Mouse (Mus musculus): Measurements from ENCODE around the gene Stk19. TPM values are rescaled to one million over a fixed set of nuclear protein-coding genes. Genes with fewer than 3 reads are reported as not detected.
"Not testable (repeated sequence)": the region's sequence is repeated elsewhere in the genome, so short reads cannot be mapped to it uniquely, and the experiment has no call there.

Gene Stk19
- polyA plus RNA-seq, 1 experiment from 2014 or later, result 31.2 TPM

DNA sequence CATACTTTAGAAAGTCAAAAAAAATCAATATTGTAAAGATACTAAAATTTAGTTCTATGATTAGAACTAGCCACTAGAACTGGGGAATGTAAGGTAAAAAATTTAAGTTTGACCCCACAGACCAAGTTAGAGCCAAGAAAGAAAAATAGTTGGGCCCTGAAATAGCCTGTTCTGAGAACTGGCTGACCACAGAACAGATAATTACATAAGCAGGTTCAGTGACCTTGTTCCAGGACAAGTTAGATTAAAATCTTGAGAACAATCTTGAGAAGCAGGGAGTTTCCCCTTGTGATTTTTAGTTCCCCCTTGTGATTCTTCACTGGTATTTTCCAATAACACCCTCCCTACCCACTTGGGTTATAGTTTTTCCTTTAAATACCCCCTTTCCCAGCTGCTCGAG lies 6.0 kb downstream of the Stk19 start:
- peaks cover 20% of the 10 kb centered on the region for H3K36me3 ChIP-seq (ENCODE audit: control insufficient read depth, insufficient read depth, low read length)
- not testable (repeated sequence) for H3K4me1 ChIP-seq (replicated peaks; ENCODE audit: control insufficient read depth, insufficient read depth, low read length); H3K4me2 ChIP-seq (ENCODE audit: low read depth, low read length); H3K9me3 ChIP-seq (ENCODE audit: control insufficient read depth, low read length); H3K27me3 ChIP-seq (ENCODE audit: control insufficient read depth, insufficient read depth, low read depth, low read length); H3K9ac ChIP-seq (ENCODE audit: low read length); H3K27ac ChIP-seq (ENCODE audit: low read length); ATAC-seq (ENCODE audit: low read depth); H3K4me3 ChIP-seq (ENCODE audit: low read length)
- 85% methylated on average over 1 of the region's 1 CpGs for WGBS

DNA sequence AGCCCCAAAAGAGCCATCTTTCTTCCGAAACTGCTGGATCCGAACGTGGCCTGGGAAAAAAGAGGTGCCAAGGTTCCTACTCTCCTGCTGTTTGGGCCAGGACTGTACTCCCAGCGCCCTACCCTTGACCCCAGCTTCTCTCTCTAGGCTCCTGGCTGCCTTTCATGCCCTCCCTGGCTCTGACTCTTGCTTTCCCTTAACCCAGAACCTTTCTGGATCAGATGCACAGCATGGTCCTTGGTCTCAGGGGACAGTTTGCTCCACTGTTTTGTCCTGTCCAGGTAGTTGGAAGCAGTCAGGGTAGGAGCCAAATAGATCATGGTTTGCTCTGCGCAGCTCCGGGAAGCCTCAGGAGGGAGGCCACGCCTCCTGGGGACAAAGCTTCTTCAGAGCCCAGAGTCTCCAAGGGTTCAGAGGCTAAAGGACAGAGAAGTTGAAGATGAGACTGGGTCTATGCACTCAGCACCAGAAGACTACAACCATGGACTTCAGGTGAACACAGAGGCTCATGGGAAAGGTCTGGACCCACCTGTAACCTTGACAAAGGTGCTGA lies 21.9 kb downstream of the Stk19 start:
- 78% methylated on average over 7 of the region's 7 CpGs for WGBS
- no peaks in the 10 kb centered on the region for H3K27me3 ChIP-seq (ENCODE audit: control insufficient read depth, insufficient read depth, low read depth, low read length)
- H3K4me1 ChIP-seq (replicated peaks; ENCODE audit: control insufficient read depth, insufficient read depth, low read length), result no peaks in the 10 kb centered on the region

DNA sequence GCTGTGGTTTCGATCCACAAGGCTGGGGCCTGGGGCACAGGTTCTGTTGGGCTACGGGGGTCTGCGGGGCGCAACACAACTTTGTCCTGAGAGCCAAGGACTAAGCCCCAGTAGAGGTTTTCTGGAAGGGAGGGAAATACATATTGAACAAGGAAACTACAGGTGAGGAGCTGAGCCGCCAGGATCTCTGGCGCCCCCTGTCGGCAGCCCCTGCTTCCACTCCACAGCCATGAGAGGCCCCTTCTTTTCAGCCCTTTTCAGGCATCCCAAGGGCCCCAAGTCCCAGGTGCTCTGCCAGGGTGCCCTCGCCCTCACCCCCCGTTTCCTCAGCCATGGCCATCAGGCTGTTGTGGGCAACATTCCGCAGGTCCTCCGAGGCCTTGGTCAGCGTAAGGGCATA lies 23.0 kb downstream of the Stk19 start:
- not testable (repeated sequence) for H3K9me3 ChIP-seq (ENCODE audit: control insufficient read depth, low read length); H3K27ac ChIP-seq (ENCODE audit: low read length); ATAC-seq (ENCODE audit: low read depth); H3K9ac ChIP-seq (ENCODE audit: low read length); H3K4me3 ChIP-seq (ENCODE audit: low read length); H3K4me1 ChIP-seq (replicated peaks; ENCODE audit: control insufficient read depth, insufficient read depth, low read length); H3K27me3 ChIP-seq (ENCODE audit: control insufficient read depth, insufficient read depth, low read depth, low read length); H3K4me2 ChIP-seq (ENCODE audit: low read depth, low read length); H3K36me3 ChIP-seq (ENCODE audit: control insufficient read depth, insufficient read depth, low read length)
- 57% methylated on average over 12 of the region's 12 CpGs for WGBS

More for the DNA sequence above, 21.9 kb downstream of the Stk19 start:
- H3K36me3 ChIP-seq (ENCODE audit: control insufficient read depth, insufficient read depth, low read length), result no peaks in the 10 kb centered on the region
- H3K9ac ChIP-seq (ENCODE audit: low read length), result no peak overlapping the region
- no peak overlapping the region for H3K27ac ChIP-seq (ENCODE audit: low read length)
- no peak for ATAC-seq (ENCODE audit: low read depth)
- H3K4me2 ChIP-seq (ENCODE audit: low read depth, low read length), result no peak overlapping the region
- H3K9me3 ChIP-seq (ENCODE audit: control insufficient read depth, low read length), result no peaks in the 10 kb centered on the region
- no peak overlapping the region for H3K4me3 ChIP-seq (ENCODE audit: low read length)

DNA sequence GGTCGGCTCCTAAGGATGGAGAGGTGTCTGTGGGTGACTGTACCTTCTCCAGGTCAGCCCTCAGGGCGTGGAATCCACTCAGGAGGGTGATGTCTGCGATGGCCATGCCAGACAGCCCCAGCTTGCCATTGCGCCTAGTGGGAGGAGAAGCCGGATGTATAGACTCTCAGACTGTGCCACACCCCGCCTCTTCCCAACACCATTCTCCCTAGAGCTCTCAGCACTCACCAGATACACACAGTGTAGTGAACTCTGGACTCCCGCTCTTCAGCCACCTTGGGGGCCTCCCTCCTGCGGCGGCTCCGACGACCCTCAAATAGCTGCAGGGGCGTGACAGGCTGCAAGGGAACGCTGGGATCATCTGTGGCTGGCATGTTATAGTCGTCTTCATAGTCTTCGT lies 25.5 kb downstream of the Stk19 start:
- Histone ChIP-seq H3K4me3 (ENCODE audit: low read length) (no peak overlapping the region), H3K9ac (ENCODE audit: low read length) (no peak overlapping the region), H3K9me3 (ENCODE audit: control insufficient read depth, low read length) (no peaks in the 10 kb centered on the region), H3K27me3 (ENCODE audit: control insufficient read depth, insufficient read depth, low read depth, low read length) (no peaks in the 10 kb centered on the region), H3K4me2 (ENCODE audit: low read depth, low read length) (no peak overlapping the region), H3K4me1 (replicated peaks; ENCODE audit: control insufficient read depth, insufficient read depth, low read length) (no peaks in the 10 kb centered on the region), H3K36me3 (ENCODE audit: control insufficient read depth, insufficient read depth, low read length) (no peaks in the 10 kb centered on the region), H3K27ac (ENCODE audit: low read length) (no peak overlapping the region)
- no peak for ATAC-seq (ENCODE audit: low read depth)
- 66% methylated on average over 15 of the region's 15 CpGs for WGBS

DNA sequence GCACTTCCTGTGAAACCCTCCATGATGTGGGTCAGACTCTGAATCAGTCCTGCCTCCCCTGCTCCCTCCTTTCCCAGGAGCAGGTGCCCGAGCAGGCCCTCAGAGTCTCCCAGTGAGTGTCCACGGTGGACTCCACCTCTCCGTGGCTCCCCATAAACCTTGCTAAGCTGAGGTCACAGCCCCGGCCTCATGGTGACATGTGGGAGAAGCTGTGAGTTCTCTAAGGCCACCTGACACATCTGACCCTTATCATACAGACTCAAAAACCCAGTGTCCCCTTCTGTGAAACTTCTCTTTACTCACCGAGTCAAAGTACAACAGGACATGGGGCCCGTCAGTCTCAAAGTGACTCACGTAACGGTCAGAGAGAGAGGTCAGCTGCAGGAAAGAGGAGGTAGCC lies 25.9 kb downstream of the Stk19 start:
- H3K4me1 ChIP-seq (replicated peaks; ENCODE audit: control insufficient read depth, insufficient read depth, low read length); ATAC-seq (ENCODE audit: low read depth); H3K9me3 ChIP-seq (ENCODE audit: control insufficient read depth, low read length); H3K4me2 ChIP-seq (ENCODE audit: low read depth, low read length); H3K27me3 ChIP-seq (ENCODE audit: control insufficient read depth, insufficient read depth, low read depth, low read length); H3K36me3 ChIP-seq (ENCODE audit: control insufficient read depth, insufficient read depth, low read length); H3K4me3 ChIP-seq (ENCODE audit: low read length); H3K9ac ChIP-seq (ENCODE audit: low read length); H3K27ac ChIP-seq (ENCODE audit: low read length): not testable (repeated sequence)
- WGBS, result 66% methylated on average over 7 of the region's 8 CpGs

DNA sequence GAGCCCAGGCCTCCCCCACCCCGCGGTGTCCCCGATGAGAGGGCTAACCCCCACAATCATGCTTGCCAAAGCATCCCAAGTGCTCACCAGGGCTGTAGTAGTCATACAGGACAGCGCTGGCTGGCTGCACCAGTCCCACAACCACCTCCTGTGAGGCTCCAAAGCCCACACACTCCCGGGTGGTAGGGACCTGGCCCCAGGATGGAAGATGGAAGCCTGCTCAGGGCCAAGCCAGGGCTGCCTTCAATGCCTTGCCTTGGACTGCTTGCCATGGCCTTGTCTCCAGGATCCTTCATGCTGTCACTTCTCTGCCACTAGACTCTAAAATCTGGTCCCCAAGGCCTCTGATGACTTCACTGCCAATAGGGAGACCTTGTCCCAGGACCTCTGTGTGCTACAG lies 26.3 kb downstream of the Stk19 start:
- H3K4me1 ChIP-seq (replicated peaks; ENCODE audit: control insufficient read depth, insufficient read depth, low read length); H3K36me3 ChIP-seq (ENCODE audit: control insufficient read depth, insufficient read depth, low read length); H3K9ac ChIP-seq (ENCODE audit: low read length); ATAC-seq (ENCODE audit: low read depth); H3K4me3 ChIP-seq (ENCODE audit: low read length); H3K27me3 ChIP-seq (ENCODE audit: control insufficient read depth, insufficient read depth, low read depth, low read length); H3K27ac ChIP-seq (ENCODE audit: low read length); H3K4me2 ChIP-seq (ENCODE audit: low read depth, low read length); H3K9me3 ChIP-seq (ENCODE audit: control insufficient read depth, low read length): not testable (repeated sequence)
- 86% methylated on average over 5 of the region's 5 CpGs for WGBS

DNA sequence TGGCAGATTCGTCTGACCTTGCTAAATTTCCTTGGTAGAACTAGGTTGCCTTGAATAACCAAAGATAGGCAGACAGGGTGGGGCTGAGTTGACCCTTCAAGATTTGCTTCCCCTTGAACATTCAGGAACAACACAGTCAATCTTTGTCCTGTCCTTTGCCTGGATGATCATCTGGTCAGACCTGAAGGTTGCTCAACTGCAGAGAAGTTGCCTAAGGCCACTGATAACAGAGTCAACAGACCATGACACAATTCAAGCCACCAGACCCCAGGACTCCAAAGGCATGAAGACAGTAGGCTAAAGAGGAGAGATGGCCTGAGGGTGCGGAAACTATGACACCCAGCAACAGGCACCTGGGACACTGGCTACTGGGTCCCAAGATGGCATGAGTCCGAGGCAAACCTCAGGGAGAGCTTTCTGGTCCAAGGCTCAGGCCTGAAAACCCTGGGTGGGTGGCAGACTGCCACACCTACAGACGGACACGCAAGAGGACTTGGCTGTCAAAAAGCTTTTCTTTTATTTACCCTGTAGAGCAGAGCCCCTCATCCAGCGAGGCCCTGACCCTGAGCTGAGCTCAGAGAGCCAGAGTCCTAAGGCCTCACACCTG lies 28.0 kb downstream of the Stk19 start:
- H3K9ac ChIP-seq (ENCODE audit: low read length), result no peak overlapping the region
- H3K4me2 ChIP-seq (ENCODE audit: low read depth, low read length), result no peak overlapping the region
- peaks cover 5% of the 10 kb centered on the region for H3K9me3 ChIP-seq (ENCODE audit: control insufficient read depth, low read length)
- H3K27ac ChIP-seq (ENCODE audit: low read length), result no peak overlapping the region
- no peaks in the 10 kb centered on the region for H3K36me3 ChIP-seq (ENCODE audit: control insufficient read depth, insufficient read depth, low read length)
- H3K4me3 ChIP-seq (ENCODE audit: low read length), result no peak overlapping the region
- no peaks in the 10 kb centered on the region for H3K27me3 ChIP-seq (ENCODE audit: control insufficient read depth, insufficient read depth, low read depth, low read length)
- WGBS, result 65% methylated on average over 6 of the region's 6 CpGs
- H3K4me1 ChIP-seq (replicated peaks; ENCODE audit: control insufficient read depth, insufficient read depth, low read length), result no peaks in the 10 kb centered on the region
- ATAC-seq (ENCODE audit: low read depth), result no peak

DNA sequence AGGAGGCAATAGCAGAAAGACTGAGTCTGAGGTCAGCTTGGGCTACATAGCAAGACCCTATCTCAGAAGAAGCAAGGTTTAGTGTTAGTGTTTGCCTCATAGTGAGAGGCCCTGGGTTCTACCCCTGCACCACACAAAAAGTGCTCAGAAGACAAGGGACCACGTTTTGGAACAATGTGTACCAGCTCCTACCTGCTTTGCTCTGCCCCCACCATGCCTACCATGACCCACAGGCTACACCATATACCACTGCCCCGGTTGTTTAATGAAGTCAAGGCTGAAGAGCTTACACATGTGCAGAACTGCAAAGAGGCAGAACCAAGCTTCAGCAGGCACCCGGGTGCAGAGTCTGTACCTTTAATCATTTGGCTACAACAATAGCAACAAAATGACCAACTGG lies 29.6 kb downstream of the Stk19 start:
- Histone ChIP-seq H3K4me3 (ENCODE audit: low read length) (no peak overlapping the region), H3K9me3 (ENCODE audit: control insufficient read depth, low read length) (peaks cover 5% of the 10 kb centered on the region), H3K4me1 (replicated peaks; ENCODE audit: control insufficient read depth, insufficient read depth, low read length) (no peaks in the 10 kb centered on the region), H3K36me3 (ENCODE audit: control insufficient read depth, insufficient read depth, low read length) (no peaks in the 10 kb centered on the region), H3K27ac (ENCODE audit: low read length) (no peak overlapping the region), H3K9ac (ENCODE audit: low read length) (no peak overlapping the region), H3K4me2 (ENCODE audit: low read depth, low read length) (no peak overlapping the region), H3K27me3 (ENCODE audit: control insufficient read depth, insufficient read depth, low read depth, low read length) (no peaks in the 10 kb centered on the region)
- ATAC-seq (ENCODE audit: low read depth), result no peak
- WGBS, result 58% methylated on average over 3 of the region's 3 CpGs

DNA sequence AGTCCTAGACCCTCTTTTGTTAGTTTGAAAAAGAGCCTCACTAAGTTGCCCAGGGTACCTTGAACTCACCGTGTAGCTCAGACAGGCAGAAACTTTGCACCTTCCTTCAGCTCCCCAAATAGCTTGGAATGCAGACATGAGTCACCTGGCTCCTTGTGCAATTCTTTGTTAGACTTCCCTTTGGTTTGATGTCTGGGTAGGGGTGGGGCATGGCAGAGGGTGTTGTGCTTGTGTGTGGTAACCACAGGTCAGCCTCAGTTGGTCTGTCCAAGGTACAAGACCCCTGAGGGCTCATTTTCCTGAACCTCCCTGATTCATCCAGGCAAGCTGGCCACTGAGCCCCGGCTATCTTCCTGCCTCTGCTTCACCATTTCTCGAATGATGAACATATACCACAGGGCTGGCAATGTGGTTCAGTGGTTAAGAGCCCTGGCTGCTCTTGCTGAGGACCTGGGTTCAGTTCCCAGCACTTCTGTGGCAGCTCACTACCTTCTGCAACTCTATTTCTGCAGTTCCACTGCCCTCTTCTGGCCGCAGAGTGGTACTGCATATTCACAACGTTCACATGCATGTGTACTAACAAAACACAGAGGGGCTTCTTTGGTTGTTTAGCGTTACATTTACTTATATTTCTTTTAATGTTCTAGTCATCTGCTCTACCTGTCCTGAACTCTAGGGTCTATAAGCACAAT lies 31.7 kb downstream of the Stk19 start:
- H3K36me3 ChIP-seq (ENCODE audit: control insufficient read depth, insufficient read depth, low read length), result no peaks in the 10 kb centered on the region
- no peaks in the 10 kb centered on the region for H3K27me3 ChIP-seq (ENCODE audit: control insufficient read depth, insufficient read depth, low read depth, low read length)
- H3K4me2 ChIP-seq (ENCODE audit: low read depth, low read length), result no peak overlapping the region
- peaks cover 5% of the 10 kb centered on the region for H3K9me3 ChIP-seq (ENCODE audit: control insufficient read depth, low read length)
- H3K9ac ChIP-seq (ENCODE audit: low read length), result no peak overlapping the region
- WGBS, result 72% methylated on average over 6 of the region's 6 CpGs
- ATAC-seq (ENCODE audit: low read depth), result no peak
- H3K4me3 ChIP-seq (ENCODE audit: low read length), result no peak overlapping the region
- no peaks in the 10 kb centered on the region for H3K4me1 ChIP-seq (replicated peaks; ENCODE audit: control insufficient read depth, insufficient read depth, low read length)
- H3K27ac ChIP-seq (ENCODE audit: low read length), result no peak overlapping the region

Data from lung, embryonic 16.5 days (tissue).